Mouse (Mus musculus) CH12.LX (cell line): ENCODE measurements around the gene Hoxd13. TPM values are rescaled to one million over a fixed set of nuclear protein-coding genes. Genes with fewer than 3 reads are reported as not detected.

Source experiments
- DNase-seq: peaks from one replicate; pipeline ENCODE4 v3.0.0-alpha.2; 2013; ENCODE audit errors: extremely low read depth
- H3K27ac ChIP-seq: 2 replicates; pipeline ENCODE4 v1.5.1; 2012; ENCODE audit warnings: low read depth, mild to moderate bottlenecking, control low read depth, moderate library complexity; ENCODE audit not compliant: insufficient read depth
- H3K27me3 ChIP-seq: replicated peaks from 2 replicates; pipeline ENCODE3; 2012; ENCODE audit warnings: inconsistent platforms
- H3K36me3 ChIP-seq, 2 experiments: replicated peaks in 1 of 2; 2 replicates each; pipeline versions ENCODE3 to v1.6.1; 2012; ENCODE audit warnings: inconsistent platforms in 1 of 2, low read length in 1 of 2, mild to moderate bottlenecking in 1 of 2, mixed read lengths in 1 of 2, moderate library complexity in 1 of 2; ENCODE audit not compliant: control insufficient read depth in 1 of 2, insufficient read depth in 1 of 2
- H3K4me1 ChIP-seq, 2 experiments: 2 replicates each; pipeline ENCODE4 v1.6.1; 2012; ENCODE audit warnings: inconsistent platforms in 1 of 2, moderate library complexity in 1 of 2; ENCODE audit not compliant: insufficient read depth in 2 of 2, control insufficient read depth in 1 of 2
- H3K4me2 ChIP-seq: 2 replicates; pipeline ENCODE4 v1.6.1; 2012; ENCODE audit warnings: low read depth, mild to moderate bottlenecking, control low read depth; ENCODE audit not compliant: poor library complexity, insufficient read depth, severe bottlenecking
- H3K4me3 ChIP-seq, 3 experiments: fragments of 150-350 bp in 1 of 3; sonication (generic) in 1 of 3; replicated peaks in 1 of 3; 2 replicates each; pipeline versions ENCODE3 to v1.5.1; 2011 to 2012; ENCODE audit warnings: low read depth in 2 of 3, low read length in 2 of 3, mild to moderate bottlenecking in 2 of 3, moderate library complexity in 2 of 3, control low read depth in 1 of 3, improper control_type of control experiment in 1 of 3, inconsistent platforms in 1 of 3, mixed read lengths in 1 of 3; ENCODE audit not compliant: poor library complexity in 1 of 3
- H3K79me2 ChIP-seq: replicated peaks from 2 replicates; pipeline ENCODE4 v1.6.1; 2012; ENCODE audit warnings: mild to moderate bottlenecking, moderate library complexity; ENCODE audit not compliant: control insufficient read depth, poor library complexity, insufficient read depth, severe bottlenecking; ENCODE audit errors: extremely low read depth
- H3K9ac ChIP-seq: 2 replicates; pipeline ENCODE4 v1.6.1; 2012; ENCODE audit warnings: low read depth, mild to moderate bottlenecking, control low read depth, moderate library complexity; ENCODE audit not compliant: insufficient read depth
- H3K9me3 ChIP-seq: replicated peaks from 2 replicates; pipeline ENCODE3; 2012; ENCODE audit warnings: low read length, inconsistent platforms, mixed read lengths
- BHLHE40 ChIP-seq: IDR thresholded peaks from 2 replicates; pipeline ENCODE4 v1.6.1; 2011; ENCODE audit warnings: mild to moderate bottlenecking, low read depth, low read length, improper control_type of control experiment
- CHD1 ChIP-seq: IDR thresholded peaks from 2 replicates; pipeline ENCODE4 v1.6.1; 2012; ENCODE audit warnings: low read depth, low read length, improper control_type of control experiment, inconsistent platforms
- CHD2 ChIP-seq: IDR thresholded peaks from 2 replicates; pipeline ENCODE4 v1.6.1; 2011; ENCODE audit warnings: low read length, improper control_type of control experiment
- CTCF ChIP-seq, 2 experiments: IDR thresholded peaks in 1 of 2; conservative IDR thresholded peaks in 1 of 2; 2 replicates each; pipeline ENCODE4 v1.5.1; 2011 to 2012; ENCODE audit warnings: low read depth in 2 of 2, low read length in 2 of 2, improper control_type of control experiment in 1 of 2, inconsistent platforms in 1 of 2, mild to moderate bottlenecking in 1 of 2, moderate library complexity in 1 of 2
- ELF1 ChIP-seq: IDR thresholded peaks from 2 replicates; pipeline ENCODE4 v1.6.1; 2014; ENCODE audit warnings: low read depth, mild to moderate bottlenecking, inconsistent platforms, low read length, improper control_type of control experiment
- ETS1 ChIP-seq: conservative IDR thresholded peaks from 2 replicates; pipeline ENCODE4 v1.6.1; 2012; ENCODE audit warnings: low read depth, mild to moderate bottlenecking, inconsistent platforms, low read length, improper control_type of control experiment, moderate library complexity
- HCFC1 ChIP-seq: IDR thresholded peaks from 2 replicates; pipeline ENCODE4 v1.6.1; 2012; ENCODE audit warnings: low read depth, mild to moderate bottlenecking, inconsistent platforms, low read length, improper control_type of control experiment
- JUND ChIP-seq: conservative IDR thresholded peaks from 2 replicates; pipeline ENCODE4 v1.6.1; 2011; ENCODE audit warnings: low read depth, low read length, improper control_type of control experiment
- MAFK ChIP-seq: IDR thresholded peaks from 2 replicates; pipeline ENCODE4 v1.6.1; 2011; ENCODE audit warnings: low read length, improper control_type of control experiment; ENCODE audit not compliant: insufficient replicate concordance
- MAX ChIP-seq: IDR thresholded peaks from 2 replicates; pipeline ENCODE4 v1.6.1; 2011; ENCODE audit warnings: low read length, improper control_type of control experiment
- MAZ ChIP-seq: IDR thresholded peaks from 2 replicates; pipeline ENCODE4 v1.6.1; 2012; ENCODE audit warnings: low read depth, mild to moderate bottlenecking, inconsistent platforms, low read length, improper control_type of control experiment, moderate library complexity
- MEF2A ChIP-seq: IDR thresholded peaks from 2 replicates; pipeline ENCODE4 v1.6.1; 2014; ENCODE audit warnings: low read depth, mild to moderate bottlenecking, inconsistent platforms, low read length, improper control_type of control experiment, borderline replicate concordance
- MXI1 ChIP-seq: IDR thresholded peaks from 2 replicates; pipeline ENCODE4 v1.6.1; 2011; ENCODE audit warnings: mild to moderate bottlenecking, low read depth, low read length, improper control_type of control experiment
- NELFE ChIP-seq: IDR thresholded peaks from 2 replicates; pipeline ENCODE4 v1.6.1; 2011; ENCODE audit warnings: low read depth, low read length, improper control_type of control experiment
- NRF1 ChIP-seq: IDR thresholded peaks from 2 replicates; pipeline ENCODE4 v1.6.1; 2014; ENCODE audit warnings: low read depth, mild to moderate bottlenecking, inconsistent platforms, low read length, improper control_type of control experiment, moderate library complexity
- RCOR1 ChIP-seq: conservative IDR thresholded peaks from 2 replicates; pipeline ENCODE4 v1.6.1; 2012; ENCODE audit warnings: low read depth, mild to moderate bottlenecking, inconsistent platforms, low read length, improper control_type of control experiment
- SIN3A ChIP-seq: IDR thresholded peaks from 2 replicates; pipeline ENCODE4 v1.6.1; 2012; ENCODE audit warnings: low read length, improper control_type of control experiment, inconsistent platforms
- SMC3 ChIP-seq: IDR thresholded peaks from 2 replicates; pipeline ENCODE4 v1.6.1; 2011; ENCODE audit warnings: low read depth, low read length, improper control_type of control experiment
- TBP ChIP-seq: conservative IDR thresholded peaks from 2 replicates; pipeline ENCODE4 v1.6.1; 2011; ENCODE audit warnings: low read depth, low read length, improper control_type of control experiment
- TCF12 ChIP-seq: IDR thresholded peaks from 2 replicates; pipeline ENCODE4 v1.6.1; 2014; ENCODE audit warnings: low read depth, mild to moderate bottlenecking, inconsistent platforms, low read length, improper control_type of control experiment
- UBTF ChIP-seq: IDR thresholded peaks from 2 replicates; pipeline ENCODE4 v1.6.1; 2012; ENCODE audit warnings: low read depth, mild to moderate bottlenecking, inconsistent platforms, low read length, improper control_type of control experiment, moderate library complexity
- USF1 ChIP-seq: IDR thresholded peaks from 2 replicates; pipeline ENCODE4 v1.6.1; 2014; ENCODE audit warnings: low read depth, mild to moderate bottlenecking, inconsistent platforms, low read length, improper control_type of control experiment
- ZC3H11A ChIP-seq: IDR thresholded peaks from 2 replicates; pipeline ENCODE4 v1.6.1; 2012; ENCODE audit warnings: low read depth, mild to moderate bottlenecking, inconsistent platforms, low read length, improper control_type of control experiment
- ZNF384 ChIP-seq: IDR thresholded peaks from 2 replicates; pipeline ENCODE4 v1.6.1; 2012; ENCODE audit warnings: low read depth, low read length, improper control_type of control experiment, inconsistent platforms
- dilution Hi-C: fragments of 300-500 bp; cut with MboI; formaldehyde crosslinking; loops from 2 replicates; pipeline ENCODE4 v1.14.3; 2020; ENCODE audit warnings: low sequenced_read_pairs; ENCODE audit not compliant: extremely low pct_unique_long_range_greater_than_20kb, extremely low pct_ligation_motif_present
- in situ Hi-C: fragments of 300-500 bp; cut with MboI; formaldehyde crosslinking; loops from 3 replicates; pipeline ENCODE4 v1.14.3; 2019; ENCODE audit warnings: low sequenced_read_pairs, low pct_ligation_motif_present, low pct_unique_long_range_greater_than_20kb, mixed read lengths
- polyA plus RNA-seq: library from polyadenylated mRNA; unstranded; fragments of >175 nt; gene quantifications from 2 replicates; pipeline ENCODE4 v1.2.1, GENCODE M21; 2012; ENCODE audit warnings: low read depth; ENCODE audit not compliant: insufficient read length
- total RNA-seq, 2 experiments: library from RNA; depleted of rRNA; stranded (reverse); fragments of 300-350 nt in 1 of 2; fragments of >200 nt in 1 of 2; gene quantifications; 2 replicates each; pipeline ENCODE4 v1.2.3; 2012 to 2014

Hoxd13 gene
- total and polyA plus RNA-seq, 3 experiments: not detected

DNA sequence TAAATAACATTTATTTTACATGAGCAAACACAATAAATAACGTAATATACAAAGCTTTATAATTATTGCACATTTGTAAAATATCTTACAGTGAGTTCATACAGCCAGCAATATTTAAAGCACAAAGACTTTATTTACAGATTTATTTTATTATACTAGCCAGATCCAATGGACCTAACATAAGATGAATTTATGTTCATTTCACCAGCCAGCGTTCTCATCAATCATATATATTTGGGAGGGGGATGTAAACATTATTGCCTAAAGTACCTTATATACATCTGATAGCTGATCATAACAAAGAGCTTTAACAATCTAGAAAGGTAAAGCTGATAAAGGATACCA is 15.1 kb upstream of the Hoxd13 start:
- in situ Hi-C loops (loop anchor here (25.0 kb wide), 1 partner anchor 1066 kb away; the partner anchor contains the start of gene Chrna1), dilution Hi-C loops (no loop called here)
- no peak overlapping the region for H3K27ac ChIP-seq
- DNase-seq: no peak
- no peaks in the 10 kb centered on the region for H3K4me1 ChIP-seq
- no peaks in the 10 kb centered on the region for H3K27me3 ChIP-seq
- H3K4me2 ChIP-seq: no peak overlapping the region
- TF ChIP-seq MAFK (no peak), HCFC1 (no peak), MAZ (no peak), CHD2 (no peak), ELF1 (no peak), ZNF384 (no peak), BHLHE40 (no peak), TCF12 (no peak), TBP (no peak), MXI1 (no peak), UBTF (no peak), CHD1 (no peak), MAX (no peak), CTCF (conservative IDR thresholded peaks at IDR 0.05 in 1 of 2, IDR thresholded peaks at IDR 0.05 in 1 of 2; ENCODE audit: low read depth in 2 of 2, low read length in 2 of 2) (no peak), JUND (no peak), USF1 (no peak), NRF1 (no peak), RCOR1 (no peak), SMC3 (no peak), ZC3H11A (no peak)
- no peaks in the 10 kb centered on the region for H3K79me2 ChIP-seq
- H3K9ac ChIP-seq: no peak overlapping the region
- no peaks in the 10 kb centered on the region for H3K36me3 ChIP-seq
- peaks cover 21% of the 10 kb centered on the region for H3K9me3 ChIP-seq
- H3K4me3 ChIP-seq: no peak overlapping the region

DNA sequence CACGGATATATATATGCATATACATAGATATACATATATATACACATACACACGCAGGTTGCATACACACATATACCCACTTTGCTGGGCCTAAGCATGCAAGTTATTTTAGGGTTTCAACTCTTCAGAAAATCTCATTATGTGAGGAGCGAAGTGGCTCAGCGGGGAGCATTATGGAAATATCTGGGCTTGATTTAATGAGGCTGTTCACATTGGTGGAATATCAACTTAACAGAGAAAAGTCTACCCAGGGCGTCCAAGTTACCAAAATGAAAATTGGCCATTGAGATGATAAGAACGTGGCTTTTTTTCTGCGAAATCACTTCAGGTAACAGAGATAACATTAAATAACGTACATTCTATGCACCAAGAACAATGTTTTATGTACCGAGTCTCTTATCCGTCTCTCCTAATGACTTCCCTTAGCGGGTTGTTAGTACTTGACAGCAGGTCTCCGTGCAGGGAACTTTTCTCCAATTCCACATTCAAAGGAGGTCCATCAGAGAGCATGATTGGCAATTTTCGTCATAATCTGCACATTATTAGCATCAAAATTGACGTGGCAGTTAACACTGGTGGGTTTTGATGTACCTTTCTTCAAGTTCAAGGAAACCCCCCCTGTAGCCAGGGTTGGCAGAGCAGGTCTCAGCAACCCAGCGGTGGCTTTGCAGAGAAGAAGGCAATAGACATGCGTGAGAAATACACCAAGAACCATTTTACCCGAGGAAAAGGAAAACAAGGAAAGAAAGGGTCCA is 14.2 kb upstream of the Hoxd13 start:
- in situ Hi-C loops: loop anchor here (25.0 kb wide), 1 partner anchor 1067 kb away; the partner anchor contains the start of gene Chrna1
- no peak overlapping the region for H3K9ac ChIP-seq
- H3K27ac ChIP-seq: no peak overlapping the region
- peaks cover 28% of the 10 kb centered on the region for H3K9me3 ChIP-seq
- no peaks in the 10 kb centered on the region for H3K36me3 ChIP-seq
- no peak overlapping the region for H3K4me2 ChIP-seq
- TF ChIP-seq MEF2A: no peak
- no peak for TF ChIP-seq MAFK
- no peak for TF ChIP-seq NELFE
- no peak for TF ChIP-seq TBP
- TF ChIP-seq CHD2: no peak
- no peak for TF ChIP-seq UBTF
- no peak for TF ChIP-seq ETS1
- no peak for TF ChIP-seq SIN3A
- DNase-seq: no peak
- no peaks in the 10 kb centered on the region for H3K27me3 ChIP-seq
- no peaks in the 10 kb centered on the region for H3K79me2 ChIP-seq
- H3K4me1 ChIP-seq: no peaks in the 10 kb centered on the region
- dilution Hi-C loops: no loop called here
- no peak overlapping the region for H3K4me3 ChIP-seq
